ENCODE assay signal across 17 mouse cellular contexts in genomic region chr11:74568463-74568862, GRCm38 (mm10). TPM values are rescaled to one million over a fixed set of nuclear protein-coding genes. Genes with fewer than 3 reads are reported as not detected.
DNase-seq lines count a peak whose midpoint lies in the region; ATAC-seq lines count a peak whose summit lies in the region.
"Had no signal": no experiment of that assay in that cellular context is flagged by ENCODE, and none has a peak within 500 bp of the region (broad histone marks: within the 10 kb centered on the region; RNA-seq: fewer than 3 reads in every experiment).

No protein-coding gene starts in this region.

- H3K4me2 ChIP-seq in liver, embryonic 13.5 days: no peak overlapping the region
- H3K4me2 ChIP-seq in heart, embryonic 12.5 days: no peak overlapping the region
- H3K4me2 ChIP-seq: intestine, embryonic 15.5 days; liver, embryonic 15.5 days; neural tube, embryonic 12.5 days had no signal

- 73% methylated on average over 5 of the region's 5 CpGs for WGBS in liver, embryonic 13.5 days (ENCODE audit: insufficient replicate concordance)
- WGBS in heart, embryonic 12.5 days: 73% methylated on average over 5 of the region's 5 CpGs

- H3K9ac ChIP-seq in liver, embryonic 13.5 days: no peak overlapping the region
- H3K9ac ChIP-seq in heart, embryonic 12.5 days: no peak overlapping the region
- H3K9ac ChIP-seq: forebrain, postnatal 0 days; intestine, embryonic 15.5 days; liver, embryonic 15.5 days; neural tube, embryonic 12.5 days had no signal

- DNase-seq in liver, embryonic 13.5 days: no peak
- no peak for DNase-seq in liver
- peak; percentile 75 for DNase-seq in cerebellum, adult 9-10 months
- peak; percentile 25 for DNase-seq in induced T-regulatory cell, adult 2 months (ENCODE audit: low read depth)
- no peak for DNase-seq in T-cell, adult 2 months (ENCODE audit: low spot score)
- DNase-seq in lung, postnatal 36 days: no peak
- DNase-seq: forebrain, postnatal 0 days; gastrocnemius, postnatal 25 days; kidney, postnatal 10 days had no signal

- no peaks in the 10 kb centered on the region for H3K36me3 ChIP-seq in liver, embryonic 13.5 days
- no peaks in the 10 kb centered on the region for H3K36me3 ChIP-seq in heart, embryonic 12.5 days
- H3K36me3 ChIP-seq: hindbrain, embryonic 10.5 days; intestine, embryonic 15.5 days; limb, embryonic 10.5 days; liver, embryonic 15.5 days; neural tube, embryonic 12.5 days had no signal

- H3K9me3 ChIP-seq in liver, embryonic 13.5 days (replicated peaks): no peaks in the 10 kb centered on the region
- H3K9me3 ChIP-seq in heart, embryonic 12.5 days (replicated peaks): no peaks in the 10 kb centered on the region
- H3K9me3 ChIP-seq: hindbrain, embryonic 10.5 days; intestine, embryonic 15.5 days; limb, embryonic 10.5 days; liver, embryonic 15.5 days; neural tube, embryonic 12.5 days had no signal

- ATAC-seq in liver, embryonic 13.5 days (ENCODE audit: low read depth): no peak
- no peak for ATAC-seq in heart, embryonic 12.5 days (ENCODE audit: insufficient number of reproducible peaks, low FRiP score)
- ATAC-seq: CD4-positive, CD25-positive, alpha-beta regulatory T cell, adult 4 months; forebrain, postnatal 0 days; intestine, embryonic 15.5 days; midbrain, embryonic 16.5 days had no signal

- H3K4me3 ChIP-seq in liver, embryonic 13.5 days (replicated peaks): no peak overlapping the region
- no peak overlapping the region for H3K4me3 ChIP-seq in heart, embryonic 12.5 days
- H3K4me3 ChIP-seq: hindbrain, embryonic 10.5 days; intestine, embryonic 15.5 days; limb, embryonic 10.5 days; liver, embryonic 15.5 days; neural tube, embryonic 12.5 days had no signal

- H3K27ac ChIP-seq in liver, embryonic 13.5 days: 0 out of 2 replicates have a peak overlapping the region, but pooled peaks have one; percentile 0
- H3K27ac ChIP-seq in heart, embryonic 12.5 days (ENCODE audit: poor library complexity, severe bottlenecking): no peak overlapping the region
- H3K27ac ChIP-seq: hindbrain, embryonic 10.5 days; intestine, embryonic 15.5 days; limb, embryonic 10.5 days; liver, embryonic 15.5 days; neural tube, embryonic 12.5 days had no signal

- H3K27me3 ChIP-seq in liver, embryonic 13.5 days: no peaks in the 10 kb centered on the region
- H3K27me3 ChIP-seq in heart, embryonic 12.5 days (replicated peaks): peaks cover 4% of the 10 kb centered on the region; the same call in 1 of the 2 replicates
- H3K27me3 ChIP-seq: intestine, embryonic 15.5 days; liver, embryonic 15.5 days; neural tube, embryonic 12.5 days had no signal

- H3K4me1 ChIP-seq in liver, embryonic 13.5 days (replicated peaks): peaks cover 66% of the 10 kb centered on the region
- H3K4me1 ChIP-seq in heart, embryonic 12.5 days (replicated peaks): 0 out of 2 replicates have a peak, but pooled peaks cover 5% of the 10 kb centered on the region
- H3K4me1 ChIP-seq: limb, embryonic 10.5 days; neural tube, embryonic 12.5 days had no signal

RNA-seq across cellular contexts. Expression of gene Rap1gap2, which starts 42.3 kb away (rescaled TPM):
- polyA plus RNA-seq in liver, embryonic 13.5 days (2015; fragmentation: Nextera tagmentation; extraction: Ambion mirVana): 0.77 and 0.82 TPM in 2 replicates
- 9.1 and 9.3 TPM in 2 replicates for polyA plus RNA-seq in heart, embryonic 12.5 days (2016; fragmentation: Nextera tagmentation; extraction: Ambion mirVana)

RNA-seq across cellular contexts. Expression of gene Ccdc92b, which starts 50.9 kb away (rescaled TPM):
- 7.6 and 8.3 TPM in 2 replicates for polyA plus RNA-seq in liver, embryonic 13.5 days (2015; fragmentation: Nextera tagmentation; extraction: Ambion mirVana)
- polyA plus RNA-seq in heart, embryonic 12.5 days (2016; fragmentation: Nextera tagmentation; extraction: Ambion mirVana): 3.5 and 4.0 TPM in 2 replicates
- polyA plus RNA-seq: CD4-positive, CD25-positive, alpha-beta regulatory T cell, adult 4 months had no signal

Comparison
In these comparisons a context has a peak if more than half of its experiments do, and no peak if none do; other contexts are left out.
1. DNase-seq: peak in cerebellum, adult 9-10 months (single experiment) and induced T-regulatory cell, adult 2 months (single experiment); none in liver, embryonic 13.5 days (single experiment), liver (single experiment), T-cell, adult 2 months (single experiment) and lung, postnatal 36 days (single experiment).